Mouse (Mus musculus): ENCODE results near the gene Arl15.
"Not testable (repeated sequence)": the region's sequence is repeated elsewhere in the genome, so short reads cannot be mapped to it uniquely, and the experiment has no call there.

The Arl15 gene

GRCm38 (mm10) chr13:113794039-113794704 lies at the start of gene Arl15:
Gene Arl15, plus strand, starts transcription at chr13:113794505.
- DNase-seq (ENCODE audit: low read depth, low spot score) = peak; percentile 98

DNA sequence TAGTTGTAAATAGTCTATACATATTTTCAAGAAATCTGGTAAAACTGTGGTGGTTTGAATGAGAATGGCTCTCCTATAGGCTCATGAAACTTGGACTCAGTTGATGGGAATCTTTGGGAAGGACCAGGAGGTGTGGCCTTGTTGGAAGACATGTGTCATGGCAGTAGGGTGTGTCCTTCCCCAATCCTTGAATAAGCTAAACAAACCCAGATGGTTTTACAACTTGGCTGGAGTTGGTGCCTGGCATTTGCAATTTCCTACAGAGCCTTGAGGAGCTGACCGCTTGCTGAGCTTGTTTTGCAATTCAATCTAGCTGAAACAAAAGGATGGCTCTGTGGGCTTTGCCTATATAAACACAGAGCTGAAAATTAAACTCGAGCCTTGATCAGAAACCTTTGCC lies 49.0 kb upstream of the Arl15 start:
- no peak for DNase-seq (ENCODE audit: low read depth, low spot score)

DNA sequence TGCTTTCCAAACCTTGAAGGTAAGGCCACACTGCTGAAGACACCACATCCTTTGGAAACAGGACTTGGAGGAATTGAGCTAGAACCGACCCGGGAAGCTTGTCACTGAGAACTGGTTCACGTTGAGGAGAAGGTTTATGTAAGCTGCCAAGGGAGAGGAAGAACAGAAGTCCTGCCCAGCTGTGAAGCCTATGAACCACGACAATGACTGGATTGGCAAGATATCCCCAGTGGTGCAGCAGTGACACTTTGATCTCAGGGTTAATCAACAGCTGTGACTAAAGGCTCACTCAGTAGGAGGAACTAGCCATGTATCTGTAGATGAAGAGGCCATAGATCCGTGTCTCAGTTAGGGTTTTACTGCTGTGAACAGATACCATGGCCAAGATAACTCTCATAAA lies 43.5 kb upstream of the Arl15 start:
- DNase-seq (ENCODE audit: low read depth, low spot score) = no peak

- no peak for DNase-seq (ENCODE audit: low read depth, low spot score)
Measured at GRCm38 (mm10) chr13:113754731-113755689, 39.3 kb upstream of the Arl15 start.

GRCm38 (mm10) chr13:113755779-113756178 lies 38.5 kb upstream of the Arl15 start:
- no peak for DNase-seq (ENCODE audit: low read depth, low spot score)

GRCm38 (mm10) chr13:113761717-113762116 lies 32.6 kb upstream of the Arl15 start:
- DNase-seq (ENCODE audit: low read depth, low spot score) = no peak

GRCm38 (mm10) chr13:113762766-113763516 lies 31.4 kb upstream of the Arl15 start:
- no peak for DNase-seq (ENCODE audit: low read depth, low spot score)

DNA sequence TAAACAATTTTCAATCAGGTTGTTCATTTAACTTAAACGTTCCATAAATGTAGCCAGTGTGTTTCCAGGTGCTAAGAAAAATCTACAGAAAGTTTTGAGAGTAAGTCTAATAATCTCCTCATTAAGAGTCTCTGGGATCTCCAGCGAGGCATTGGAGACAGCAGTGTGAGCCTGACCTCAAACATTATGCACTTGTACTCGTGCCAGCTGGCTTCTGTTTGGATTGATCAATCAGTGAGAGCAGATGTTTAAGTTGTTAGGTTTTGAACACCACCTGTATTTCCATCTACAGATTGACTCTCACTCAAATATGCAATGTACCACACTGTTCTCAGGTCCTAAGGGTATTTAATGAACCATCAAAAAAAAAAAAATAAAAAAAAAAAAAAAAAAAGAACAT lies 28.9 kb upstream of the Arl15 start:
- DNase-seq (ENCODE audit: low read depth, low spot score) = no peak

DNA sequence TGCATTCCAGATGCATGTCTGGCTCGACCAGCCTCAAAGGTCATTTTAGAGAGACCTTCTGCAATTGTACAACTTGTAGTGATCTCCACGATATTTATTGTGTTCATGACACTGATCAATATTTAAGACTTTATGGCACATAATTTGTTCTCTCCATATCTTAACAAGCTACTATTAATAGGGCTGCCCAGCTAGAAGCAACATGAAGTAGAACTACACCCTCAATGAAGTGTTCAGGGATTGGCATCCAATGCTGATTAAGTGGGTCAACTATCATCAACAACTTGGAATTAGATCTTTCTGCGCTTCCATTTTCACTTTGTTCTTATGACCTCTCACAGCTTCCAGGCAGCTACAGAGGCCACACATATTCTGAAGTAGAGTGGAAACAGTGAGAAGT lies 24.5 kb upstream of the Arl15 start:
- no peak for DNase-seq (ENCODE audit: low read depth, low spot score)

GRCm38 (mm10) chr13:113770340-113770739 lies 24.0 kb upstream of the Arl15 start:
- DNase-seq (ENCODE audit: low read depth, low spot score) = no peak

GRCm38 (mm10) chr13:113771340-113771739 lies 23.0 kb upstream of the Arl15 start:
- DNase-seq (ENCODE audit: low read depth, low spot score) = no peak

GRCm38 (mm10) chr13:113774799-113775198 lies 19.5 kb upstream of the Arl15 start:
- DNase-seq (ENCODE audit: low read depth, low spot score) = no peak

- no peak for DNase-seq (ENCODE audit: low read depth, low spot score)
Measured at GRCm38 (mm10) chr13:113775244-113776140, 18.8 kb upstream of the Arl15 start.

GRCm38 (mm10) chr13:113785803-113786202 lies 8.5 kb upstream of the Arl15 start:
- DNase-seq (ENCODE audit: low read depth, low spot score) = no peak

DNA sequence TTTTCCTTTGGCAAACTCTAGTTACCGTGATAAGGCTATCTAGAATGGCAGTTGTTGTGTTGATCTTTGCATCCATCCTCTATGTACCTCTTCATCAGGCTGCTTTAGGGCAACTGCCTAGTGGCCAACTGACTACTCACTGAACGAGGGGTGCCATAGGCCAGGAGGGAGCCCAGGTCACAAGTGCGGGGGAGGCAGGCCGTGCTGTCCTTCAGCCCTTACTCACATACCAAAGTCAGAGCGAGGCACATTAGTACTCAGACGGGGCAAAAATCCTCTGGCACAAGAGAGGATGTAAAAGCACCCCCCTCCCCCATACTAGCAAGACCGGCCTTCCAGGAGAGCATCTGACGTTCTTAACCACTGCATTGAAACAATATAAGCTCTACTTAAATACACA lies 7.2 kb upstream of the Arl15 start:
- DNase-seq (ENCODE audit: low read depth, low spot score) = no peak

GRCm38 (mm10) chr13:113790016-113790415 lies 4.3 kb upstream of the Arl15 start:
- DNase-seq (ENCODE audit: low read depth, low spot score) = not testable (repeated sequence)

DNA sequence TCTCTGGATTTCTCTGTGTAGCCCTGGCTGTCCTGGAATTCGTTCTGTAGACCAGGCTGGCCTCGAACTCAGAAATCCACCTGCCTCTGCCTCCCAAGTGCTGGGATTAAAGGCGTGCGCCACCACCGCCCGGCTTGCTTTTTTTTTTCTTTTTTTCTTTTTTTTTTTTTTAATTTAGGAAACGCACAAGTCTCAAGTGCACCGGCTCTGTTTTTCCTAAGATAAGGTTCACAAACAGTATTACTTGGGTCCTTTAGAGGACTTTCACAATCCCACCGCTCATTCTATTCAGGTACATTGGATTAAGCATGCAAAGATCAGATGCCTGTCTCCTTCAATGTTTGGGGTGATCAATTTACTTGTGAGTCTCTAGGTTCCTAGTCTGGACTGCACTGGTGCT lies 668 bp upstream of the Arl15 start:
- no peak for DNase-seq (ENCODE audit: low read depth, low spot score)

DNA sequence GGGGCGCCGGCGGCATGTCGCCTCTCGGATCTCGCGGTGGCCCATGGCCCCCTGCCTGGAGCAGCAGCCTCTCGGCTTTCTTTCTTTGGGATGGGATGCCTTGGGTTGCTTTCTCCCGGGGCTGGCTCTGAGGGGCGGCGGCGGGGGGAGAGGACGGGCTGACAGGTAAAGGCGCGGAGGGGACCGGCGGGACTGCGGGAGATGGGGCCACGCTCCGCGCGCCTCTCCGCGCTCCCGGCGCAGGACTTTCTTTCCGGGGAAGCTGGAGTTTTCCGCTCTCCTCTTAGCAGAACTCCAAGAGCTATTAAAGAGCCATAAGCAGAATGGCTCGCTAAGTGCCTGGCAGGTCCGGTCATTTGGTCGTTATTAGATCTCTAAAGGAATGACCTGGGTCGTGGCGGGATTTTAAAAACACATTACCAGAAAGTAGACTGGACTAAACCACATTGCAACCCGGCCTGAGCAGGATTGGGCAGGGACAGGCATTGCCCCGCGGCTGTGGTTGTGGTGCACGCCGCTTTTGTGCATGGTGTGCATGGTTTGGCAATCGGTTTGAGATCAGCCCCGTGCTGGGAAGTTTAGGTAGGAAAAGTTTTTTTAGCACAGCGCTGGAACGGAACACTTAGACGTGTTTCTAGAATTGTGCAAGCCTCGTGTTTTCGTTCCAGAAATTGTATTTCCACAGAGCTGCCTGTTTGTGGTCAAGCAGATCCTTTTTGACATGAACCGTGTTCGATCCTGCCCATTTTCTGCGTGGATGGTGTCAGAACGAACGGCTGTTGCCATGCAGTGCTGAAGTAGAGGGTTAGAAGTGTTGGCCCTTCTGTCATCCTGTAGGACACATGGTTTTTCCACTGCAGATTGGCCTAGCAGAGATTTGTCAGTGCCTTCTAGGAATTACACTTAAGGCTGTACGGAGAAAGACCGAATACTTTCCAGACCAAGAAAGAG lies 675 bp downstream of the Arl15 start:
- peak; percentile 44 for DNase-seq (ENCODE audit: low read depth, low spot score)

DNA sequence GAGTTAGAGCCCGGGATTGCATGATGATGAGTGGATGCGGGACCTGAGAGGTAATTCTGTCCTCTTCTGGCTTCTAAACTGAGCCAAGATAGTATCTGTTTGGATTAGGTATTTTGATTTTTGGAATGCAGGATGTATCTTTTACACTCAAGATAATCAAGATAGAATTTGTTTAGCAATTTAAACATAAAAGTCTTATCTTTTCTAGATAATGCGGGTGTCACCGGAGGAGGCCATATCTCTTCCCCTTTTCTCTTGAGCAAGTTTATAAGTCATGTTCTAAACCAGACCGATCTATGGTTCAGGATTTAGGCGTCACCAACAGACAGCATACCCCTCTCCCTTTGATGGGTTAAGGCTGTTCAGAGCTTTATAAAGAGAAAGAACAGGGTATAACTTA lies 3.1 kb downstream of the Arl15 start:
- DNase-seq (ENCODE audit: low read depth, low spot score) = no peak

- DNase-seq (ENCODE audit: low read depth, low spot score) = no peak
Measured at GRCm38 (mm10) chr13:113799361-113799760, 5.1 kb downstream of the Arl15 start.

All from mesoderm, embryonic 11.5 days (tissue).